Mouse (Mus musculus) E14TG2a.4 (cell line): ENCODE measurements around the gene Carm1.

Source experiments
- CTCF ChIP-seq: conservative IDR thresholded peaks from 2 replicates; pipeline ENCODE4 v1.5.1; 2014; ENCODE audit warnings: low read length
- NANOG ChIP-seq: IDR thresholded peaks from 2 replicates; pipeline ENCODE4 v1.6.1; 2014; ENCODE audit warnings: borderline replicate concordance, low read length, mixed read lengths

DNA sequence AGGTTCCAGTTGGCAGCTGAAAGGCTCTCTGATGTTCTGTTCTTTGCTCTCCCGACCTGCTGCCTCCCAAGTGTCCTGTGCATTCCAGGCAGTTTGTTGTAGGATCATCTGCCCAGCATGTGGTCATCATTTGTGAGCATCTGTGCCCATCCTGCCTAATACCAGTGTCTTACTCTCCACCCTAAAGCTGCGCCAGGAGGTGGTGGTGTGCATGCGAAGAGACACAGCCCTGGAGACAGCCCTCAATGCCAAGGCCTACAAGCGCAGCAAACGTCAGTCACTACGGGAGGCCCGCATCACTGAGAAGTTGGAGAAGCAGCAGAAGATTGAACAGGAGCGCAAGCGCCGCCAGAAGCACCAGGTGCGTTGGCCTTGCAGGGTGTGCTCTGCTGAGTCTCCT lies 92.3 kb downstream of the Carm1 start:
- TF ChIP-seq CTCF (no peak), NANOG (no peak)
